Mouse (Mus musculus) midbrain, postnatal 0 days (tissue): Measurements from ENCODE around the gene Slc37a3. TPM values are rescaled to one million over a fixed set of nuclear protein-coding genes. Genes with fewer than 3 reads are reported as not detected.

Experiments
- ATAC-seq: fragments of 200-750 bp; cut with Nextera tagmentation; 2 replicates; pipeline ENCODE4 v1.8.0; 2017; ENCODE audit warnings: moderate number of reproducible peaks, mild to moderate bottlenecking, moderate TSS enrichment, moderate library complexity; ENCODE audit not compliant: low FRiP score
- DNase-seq: peaks from one replicate; pipeline ENCODE4 v3.0.0-alpha.2; 2015; ENCODE audit warnings: low spot score
- H3K27ac ChIP-seq: fragments of 300-500 bp; sonication (generic); 2 replicates; pipeline ENCODE4 v1.5.1; 2014; ENCODE audit warnings: low read depth, mild to moderate bottlenecking, low read length, mixed read lengths
- H3K27me3 ChIP-seq: fragments of 300-500 bp; sonication (generic); 2 replicates; pipeline ENCODE4 v1.6.1; 2014; ENCODE audit warnings: low read length, control low read depth, mixed read lengths; ENCODE audit not compliant: insufficient read depth
- H3K36me3 ChIP-seq: fragments of 300-500 bp; sonication (generic); 2 replicates; pipeline ENCODE4 v1.6.1; 2014; ENCODE audit warnings: low read length, control low read depth, mixed read lengths; ENCODE audit not compliant: insufficient read depth
- H3K4me1 ChIP-seq: fragments of 300-500 bp; sonication (generic); 2 replicates; pipeline ENCODE4 v1.6.1; 2014; ENCODE audit warnings: mild to moderate bottlenecking, control low read depth, antibody characterized with exemption, low read length, mixed read lengths; ENCODE audit not compliant: insufficient read depth
- H3K4me2 ChIP-seq: fragments of 300-500 bp; sonication (generic); 2 replicates; pipeline ENCODE4 v1.6.1; 2014; ENCODE audit warnings: low read depth, mild to moderate bottlenecking, low read length, mixed read lengths; ENCODE audit not compliant: poor library complexity, severe bottlenecking
- H3K4me3 ChIP-seq: fragments of 300-500 bp; sonication (generic); 2 replicates; pipeline ENCODE4 v1.5.1; 2014; ENCODE audit warnings: low read depth, mild to moderate bottlenecking, low read length, moderate library complexity
- H3K9ac ChIP-seq: fragments of 300-500 bp; sonication (generic); replicated peaks from 2 replicates; pipeline ENCODE4 v1.6.1; 2014; ENCODE audit warnings: mild to moderate bottlenecking, low read length, moderate library complexity, mixed read lengths; ENCODE audit not compliant: poor library complexity, severe bottlenecking
- H3K9me3 ChIP-seq: fragments of 300-500 bp; sonication (generic); 2 replicates; pipeline ENCODE4 v1.6.1; 2016; ENCODE audit warnings: low read length, control low read depth
- CTCF ChIP-seq: IDR thresholded peaks from 2 replicates; pipeline ENCODE4 v1.5.1; 2016; ENCODE audit warnings: antibody characterized with exemption, mild to moderate bottlenecking
- WGBS: fragments of 180-500 bp; shearing (Covaris S2); extraction: QIAGEN DNeasy Blood & Tissue Kit; methylation state at CpG from one replicate; pipeline ENCODE4 v1.1.7; 2014; 5-methylcytosine and 5-hydroxymethylcytosine counted together
- polyA plus RNA-seq: library from polyadenylated mRNA; unstranded; fragments of >200 nt; fragmentation: Nextera tagmentation; extraction: Ambion mirVana; gene quantifications from 2 replicates; pipeline ENCODE4 v1.2.1, GENCODE M21; 2015
- total RNA-seq: library from RNA; depleted of rRNA; stranded (reverse); fragments of >200 nt; gene quantifications from 2 replicates; pipeline ENCODE4 v1.2.3, GENCODE M21; 2014; rRNA removed

Gene Slc37a3
- total RNA-seq (38.1 and 46.8 TPM in 2 replicates), polyA plus RNA-seq (54.6 and 55.4 TPM in 2 replicates)

DNA sequence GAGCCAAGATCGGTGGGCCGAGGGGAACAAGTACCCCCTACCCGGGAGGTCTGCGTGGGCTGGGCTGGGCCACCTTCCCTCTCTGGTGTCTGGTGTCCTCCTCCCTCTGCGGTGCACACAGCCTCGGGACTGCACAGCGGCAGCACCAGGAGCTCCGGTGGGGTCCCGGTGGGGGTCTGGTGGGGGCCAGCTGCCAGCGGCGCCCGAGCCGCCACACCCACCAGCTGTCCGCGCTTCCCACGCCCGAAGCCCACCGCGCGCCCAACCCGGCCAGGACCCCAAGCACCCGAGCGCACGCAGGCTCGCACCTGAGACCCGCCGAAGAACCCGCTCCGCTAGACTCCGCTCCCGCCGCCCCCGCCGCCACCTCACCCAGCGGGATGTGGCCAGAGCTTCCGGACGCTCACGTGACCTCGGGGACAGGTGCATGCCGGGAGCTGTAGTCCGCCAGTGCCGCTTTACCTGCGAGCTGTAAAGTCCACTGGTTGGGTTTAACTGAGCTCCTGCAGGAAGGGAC lies at the start of gene Slc37a3:
Gene Slc37a3, minus strand, starts transcription at position 365 of the 517 bp plus-strand sequence.
- Histone ChIP-seq H3K9me3 (no peaks in the 10 kb centered on the region), H3K36me3 (no peaks in the 10 kb centered on the region), H3K4me1 (0 out of 2 replicates have a peak, but pooled peaks cover 5% of the 10 kb centered on the region), H3K27me3 (no peaks in the 10 kb centered on the region), H3K4me3 (peak within 1 kb of the TSS; percentile 94), H3K4me2 (peak within 1 kb of the TSS; percentile 67), H3K9ac (peak within 1 kb of the TSS; percentile 83), H3K27ac (peak within 1 kb of the TSS; percentile 57; the same call in 1 of the 2 replicates)
- ATAC-seq: peak; percentile 87
- 0% methylated on average over 43 of the region's 43 CpGs for WGBS
- DNase-seq: peak; percentile 88
- no peak for TF ChIP-seq CTCF

DNA sequence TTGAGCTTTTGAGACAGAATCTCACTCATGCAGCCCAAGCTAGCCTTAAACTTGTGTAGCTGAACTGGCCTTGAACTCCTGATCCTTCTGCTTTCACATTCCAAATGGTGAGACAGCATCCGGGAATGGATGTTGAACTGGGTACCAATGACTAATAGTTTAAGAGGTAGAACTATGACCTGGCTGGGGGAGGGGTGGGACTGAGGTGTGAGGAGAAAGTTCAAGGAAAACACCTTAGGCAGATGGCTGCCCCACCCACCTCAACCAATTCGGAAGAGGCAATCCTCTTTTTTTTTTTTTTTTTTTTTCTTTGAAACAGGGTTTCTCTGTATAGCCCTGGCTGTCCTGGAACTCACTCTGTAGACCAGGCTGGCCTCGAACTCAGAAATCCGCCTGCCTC lies 49.2 kb upstream of the Slc37a3 start:
- Histone ChIP-seq H3K9me3 (no peaks in the 10 kb centered on the region), H3K27me3 (no peaks in the 10 kb centered on the region), H3K4me1 (no peaks in the 10 kb centered on the region), H3K27ac (no peak overlapping the region), H3K4me3 (no peak overlapping the region), H3K36me3 (no peaks in the 10 kb centered on the region), H3K4me2 (no peak overlapping the region), H3K9ac (no peak overlapping the region)
- ATAC-seq (no peak), DNase-seq (no peak)
- 91% methylated on average over 4 of the region's 4 CpGs for WGBS
- TF ChIP-seq CTCF: no peak

DNA sequence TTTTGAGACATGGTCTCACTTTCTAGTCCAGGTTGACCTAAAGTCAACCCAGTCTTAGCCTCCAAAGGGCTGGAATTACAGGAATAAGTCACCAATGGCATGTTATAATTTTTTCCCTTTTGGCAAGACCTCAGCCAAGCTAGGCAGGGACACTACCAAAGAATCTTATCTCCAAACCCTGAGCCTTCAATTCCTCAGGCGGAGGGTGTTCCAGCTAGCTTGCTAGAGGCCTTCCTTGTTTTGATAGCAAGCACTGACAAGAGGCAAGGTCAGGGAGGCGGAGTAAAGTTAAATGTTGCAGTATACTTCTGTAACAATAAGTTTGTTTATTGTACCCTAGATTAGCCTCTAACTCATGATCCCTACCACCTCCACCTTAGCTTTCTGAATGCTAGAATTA lies 47.7 kb upstream of the Slc37a3 start:
- 88% methylated on average over 2 of the region's 2 CpGs for WGBS
- TF ChIP-seq CTCF: no peak

GRCm38 (mm10) chr6:39423686-39424085 lies 46.2 kb upstream of the Slc37a3 start:
- ATAC-seq (no peak), DNase-seq (no peak)
- no peak overlapping the region for H3K9ac ChIP-seq
- H3K9me3 ChIP-seq: no peaks in the 10 kb centered on the region
- 92% methylated on average over 7 of the region's 7 CpGs for WGBS
- H3K4me2 ChIP-seq: no peak overlapping the region
- TF ChIP-seq CTCF: no peak
- no peak overlapping the region for H3K27ac ChIP-seq
- no peak overlapping the region for H3K4me3 ChIP-seq
- no peaks in the 10 kb centered on the region for H3K4me1 ChIP-seq
- no peaks in the 10 kb centered on the region for H3K36me3 ChIP-seq
- H3K27me3 ChIP-seq: no peaks in the 10 kb centered on the region

More for the DNA sequence above, 47.7 kb upstream of the Slc37a3 start:
- H3K9ac ChIP-seq: no peak overlapping the region
- no peaks in the 10 kb centered on the region for H3K4me1 ChIP-seq
- H3K27me3 ChIP-seq: no peaks in the 10 kb centered on the region
- H3K27ac ChIP-seq: no peak overlapping the region
- H3K4me2 ChIP-seq: no peak overlapping the region
- H3K4me3 ChIP-seq: no peak overlapping the region
- DNase-seq (no peak), ATAC-seq (no peak)
- H3K9me3 ChIP-seq: no peaks in the 10 kb centered on the region
- H3K36me3 ChIP-seq: no peaks in the 10 kb centered on the region

DNA sequence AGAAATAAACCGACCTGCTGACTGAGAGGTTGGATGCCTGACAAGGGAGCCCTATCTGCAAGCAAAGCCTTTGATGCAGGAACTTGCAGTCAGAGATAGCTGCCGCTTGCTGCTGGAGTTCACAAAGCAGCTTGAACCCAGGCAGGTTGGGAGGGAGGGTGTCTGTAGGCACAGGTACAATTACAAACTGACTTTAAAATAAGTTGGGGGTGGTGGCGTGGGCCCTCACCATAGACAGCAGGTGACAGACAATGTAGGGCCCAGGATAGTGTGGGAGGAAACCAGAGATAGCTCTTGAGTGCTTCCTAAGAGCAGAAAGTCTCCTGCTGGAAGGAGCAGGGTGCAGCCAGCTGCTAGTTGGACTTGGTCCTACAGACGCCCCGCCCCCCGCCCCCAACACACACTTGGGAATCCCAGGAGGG lies 45.7 kb upstream of the Slc37a3 start:
- Histone ChIP-seq H3K4me1 (no peaks in the 10 kb centered on the region), H3K27ac (no peak overlapping the region), H3K9ac (no peak overlapping the region), H3K4me2 (no peak overlapping the region), H3K9me3 (no peaks in the 10 kb centered on the region), H3K4me3 (no peak overlapping the region), H3K27me3 (no peaks in the 10 kb centered on the region), H3K36me3 (no peaks in the 10 kb centered on the region)
- ATAC-seq (no peak), DNase-seq (no peak)
- 72% methylated on average over 6 of the region's 6 CpGs for WGBS
- TF ChIP-seq CTCF: no peak

GRCm38 (mm10) chr6:39420867-39421266 lies 43.4 kb upstream of the Slc37a3 start:
- H3K9me3 ChIP-seq: no peaks in the 10 kb centered on the region
- peak overlapping the region; percentile 95 for H3K27ac ChIP-seq
- H3K4me1 ChIP-seq: 0 out of 2 replicates have a peak, but pooled peaks cover 3% of the 10 kb centered on the region
- ATAC-seq (no peak), DNase-seq (no peak)
- WGBS: 42% methylated on average over 4 of the region's 4 CpGs
- H3K27me3 ChIP-seq: no peaks in the 10 kb centered on the region
- no peaks in the 10 kb centered on the region for H3K36me3 ChIP-seq
- no peak overlapping the region for H3K9ac ChIP-seq
- TF ChIP-seq CTCF: no peak
- peak overlapping the region; percentile 63 for H3K4me2 ChIP-seq
- peak overlapping the region; percentile 92 for H3K4me3 ChIP-seq
